In genomic region chr8:57480606-57481005, GRCm38 (mm10) we compare ENCODE assay signal across 18 mouse cellular contexts. TPM values are rescaled to one million over a fixed set of nuclear protein-coding genes. Genes with fewer than 3 reads are reported as not detected.
"Had no signal": no experiment of that assay in that cellular context is flagged by ENCODE, and none has a peak within 500 bp of the region (broad histone marks: within the 10 kb centered on the region; RNA-seq: fewer than 3 reads in every experiment).

No protein-coding gene starts in this region.

- H3K9ac ChIP-seq: liver, embryonic 14.5 days; lung, embryonic 14.5 days; midbrain, embryonic 12.5 days; neural tube, embryonic 12.5 days had no signal

- DNase-seq: lung, adult 18-20 months; lung, embryonic 14.5 days; lung, postnatal 10 days; lung, postnatal 4 days; midbrain, embryonic 14.5 days; retina, postnatal 1 day; right cerebral cortex, adult 18-20 months; right cerebral cortex, postnatal 25 days; right cerebral cortex, postnatal 4 days; spleen, adult 18-20 months; thymus, adult 18-20 months; thymus, postnatal 25 days; thymus, postnatal 4 days had no signal

- H3K4me3 ChIP-seq: midbrain, embryonic 12.5 days; neural tube, embryonic 12.5 days had no signal

- H3K27me3 ChIP-seq: midbrain, embryonic 12.5 days; neural tube, embryonic 12.5 days had no signal

- H3K9me3 ChIP-seq: midbrain, embryonic 12.5 days; neural tube, embryonic 12.5 days had no signal

- H3K27ac ChIP-seq: liver, embryonic 14.5 days; midbrain, embryonic 12.5 days; neural tube, embryonic 12.5 days had no signal

RNA-seq across cellular contexts. Expression of gene Scrg1, which starts 24.9 kb away (rescaled TPM):
- polyA plus RNA-seq: liver, embryonic 14.5 days; midbrain, embryonic 12.5 days; small intestine, adult 2 months; thymus, postnatal 0 days had no signal
